Mouse (Mus musculus) intestine, embryonic 14.5 days (tissue): ENCODE data around the gene Endog. TPM values are rescaled to one million over a fixed set of nuclear protein-coding genes. Genes with fewer than 3 reads are reported as not detected.
"Not testable (repeated sequence)": the region's sequence is repeated elsewhere in the genome, so short reads cannot be mapped to it uniquely, and the experiment has no call there.

Source experiments
- ATAC-seq: fragments of 200-750 bp; cut with Nextera tagmentation; replicated peaks from 2 replicates; pipeline ENCODE4 v1.8.0; 2017; ENCODE audit warnings: low read depth, moderate number of reproducible peaks, moderate TSS enrichment, moderate library complexity; ENCODE audit not compliant: low FRiP score, low TSS enrichment
- DNase-seq: peaks from one replicate; pipeline ENCODE4 v3.0.0-alpha.2; 2018; ENCODE audit warnings: low spot score
- H3K27ac ChIP-seq: fragments of 300-500 bp; sonication (generic); 2 replicates; pipeline ENCODE4 v1.5.1; 2014; ENCODE audit warnings: low read depth, mild to moderate bottlenecking, control low read depth
- H3K27me3 ChIP-seq: fragments of 300-500 bp; sonication (generic); replicated peaks from 2 replicates; pipeline ENCODE4 v1.6.1; 2014; ENCODE audit warnings: low read length, control low read depth; ENCODE audit not compliant: control insufficient read depth, insufficient read depth
- H3K36me3 ChIP-seq: fragments of 300-500 bp; sonication (generic); 2 replicates; pipeline ENCODE4 v1.6.1; 2014; ENCODE audit warnings: low read length, control low read depth; ENCODE audit not compliant: control insufficient read depth, insufficient read depth
- H3K4me1 ChIP-seq: fragments of 300-500 bp; sonication (generic); replicated peaks from 2 replicates; pipeline ENCODE4 v1.6.1; 2014; ENCODE audit warnings: low read length, control low read depth, mixed read lengths; ENCODE audit not compliant: control insufficient read depth, insufficient read depth
- H3K4me2 ChIP-seq: fragments of 300-500 bp; sonication (generic); 2 replicates; pipeline ENCODE4 v1.6.1; 2014; ENCODE audit warnings: low read length
- H3K4me3 ChIP-seq: fragments of 300-500 bp; sonication (generic); 2 replicates; pipeline ENCODE4 v1.5.1; 2014; ENCODE audit warnings: low read depth, low read length, control low read depth, mixed read lengths
- H3K9ac ChIP-seq: fragments of 300-500 bp; sonication (generic); 2 replicates; pipeline ENCODE4 v1.6.1; 2014; ENCODE audit warnings: mild to moderate bottlenecking, low read length
- H3K9me3 ChIP-seq: fragments of 300-500 bp; sonication (generic); 2 replicates; pipeline ENCODE4 v1.6.1; 2016; ENCODE audit warnings: low read length, control low read depth; ENCODE audit not compliant: control insufficient read depth
- WGBS: fragments of 180-500 bp; shearing (Covaris S2); extraction: QIAGEN DNeasy Blood & Tissue Kit; methylation state at CpG from one replicate; pipeline ENCODE4 v1.1.7; 2014; 5-methylcytosine and 5-hydroxymethylcytosine counted together
- polyA plus RNA-seq: library from polyadenylated mRNA; unstranded; fragments of >200 nt; fragmentation: Nextera tagmentation; extraction: Ambion mirVana; gene quantifications from 2 replicates; pipeline ENCODE4 v1.2.1, GENCODE M21; 2014

Endog gene
- polyA plus RNA-seq, 1 experiment from 2014 or later: 38.7 TPM

DNA sequence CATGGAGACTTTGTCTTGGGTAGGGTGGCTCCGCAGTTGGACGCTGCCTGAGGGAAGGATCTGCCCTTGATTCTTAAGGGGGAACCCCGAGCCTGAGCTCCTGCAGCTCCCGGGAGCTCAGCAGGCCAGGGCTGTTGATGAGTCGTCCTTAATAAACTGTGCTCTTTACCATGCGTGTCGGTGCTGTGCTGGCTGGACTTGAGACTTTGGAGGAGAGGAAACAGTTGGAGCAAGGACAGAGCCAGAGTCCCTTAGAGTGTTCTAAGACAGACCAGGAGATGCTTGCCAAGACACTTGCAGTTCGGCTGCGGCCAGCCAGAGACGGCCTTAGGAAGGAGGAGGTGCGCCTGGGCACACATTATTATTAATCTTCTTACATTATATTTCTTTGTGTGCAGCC, 19.5 kb upstream of the Endog start:
- Histone ChIP-seq H3K36me3 (peaks cover 50% of the 10 kb centered on the region), H3K9ac (no peak overlapping the region), H3K4me1 (no peaks in the 10 kb centered on the region), H3K27ac (no peak overlapping the region), H3K9me3 (no peaks in the 10 kb centered on the region), H3K27me3 (no peaks in the 10 kb centered on the region), H3K4me2 (no peak overlapping the region), H3K4me3 (no peak overlapping the region)
- 82% methylated on average over 11 of the region's 11 CpGs for WGBS
- ATAC-seq (no peak), DNase-seq (no peak)

DNA sequence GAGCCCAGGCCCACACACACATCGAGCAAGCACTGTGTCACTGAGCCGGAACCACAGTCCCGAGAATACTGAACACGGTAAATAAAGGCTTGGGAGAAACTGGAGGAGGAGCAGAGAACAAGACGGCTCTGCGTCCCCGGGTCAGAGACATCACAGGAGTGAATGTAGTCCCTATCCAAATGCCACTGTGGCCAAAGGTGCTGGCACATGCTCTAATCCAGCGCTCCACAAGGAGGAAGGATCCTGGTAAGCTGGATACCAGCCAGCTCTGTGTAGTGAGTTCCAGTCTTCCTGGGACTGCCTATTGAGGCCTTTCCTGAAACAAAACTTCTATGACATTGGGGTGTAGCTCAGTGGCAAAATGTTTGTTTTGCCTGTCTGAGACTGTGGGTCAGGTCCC, 18.7 kb upstream of the Endog start:
- no peaks in the 10 kb centered on the region for H3K4me1 ChIP-seq
- H3K9me3 ChIP-seq: no peaks in the 10 kb centered on the region
- 72% methylated on average over 8 of the region's 8 CpGs for WGBS
- ATAC-seq: no peak
- H3K27me3 ChIP-seq: no peaks in the 10 kb centered on the region
- no peak overlapping the region for H3K4me2 ChIP-seq
- H3K36me3 ChIP-seq: peaks cover 42% of the 10 kb centered on the region
- no peak for DNase-seq
- H3K4me3 ChIP-seq: no peak overlapping the region
- H3K9ac ChIP-seq: no peak overlapping the region
- no peak overlapping the region for H3K27ac ChIP-seq

DNA sequence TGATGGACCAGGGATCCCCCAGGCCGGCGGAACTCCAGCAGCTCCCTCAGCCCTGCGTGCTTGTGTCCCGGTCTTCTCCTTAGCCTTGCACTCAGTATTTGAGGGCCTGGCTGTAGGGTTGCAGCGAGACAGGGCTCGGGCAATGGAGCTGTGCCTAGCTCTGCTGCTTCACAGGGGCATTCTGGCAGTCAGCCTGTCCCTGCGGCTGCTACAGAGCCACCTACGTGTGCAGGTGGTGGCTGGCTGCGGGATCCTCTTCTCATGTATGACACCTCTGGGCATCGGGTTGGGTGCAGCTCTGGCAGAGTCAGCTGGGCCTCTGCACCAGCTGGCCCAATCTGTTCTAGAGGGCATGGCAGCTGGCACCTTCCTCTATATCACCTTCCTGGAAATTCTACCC, 11.4 kb upstream of the Endog start:
- not testable (repeated sequence) for H3K27me3 ChIP-seq, H3K4me3 ChIP-seq, H3K9ac ChIP-seq, H3K9me3 ChIP-seq, H3K4me2 ChIP-seq, H3K4me1 ChIP-seq, H3K36me3 ChIP-seq, ATAC-seq, H3K27ac ChIP-seq, DNase-seq
- WGBS: 81% methylated on average over 7 of the region's 10 CpGs

GRCm38 (mm10) chr2:30161809-30162208, 9.5 kb upstream of the Endog start:
- ATAC-seq (no peak), DNase-seq (no peak)
- no peak overlapping the region for H3K27ac ChIP-seq
- H3K27me3 ChIP-seq: no peaks in the 10 kb centered on the region
- H3K4me2 ChIP-seq: no peak overlapping the region
- H3K36me3 ChIP-seq: no peaks in the 10 kb centered on the region
- no peak overlapping the region for H3K4me3 ChIP-seq
- H3K4me1 ChIP-seq: no peaks in the 10 kb centered on the region
- H3K9me3 ChIP-seq: 0 out of 2 replicates have a peak, but pooled peaks cover 5% of the 10 kb centered on the region
- H3K9ac ChIP-seq: no peak overlapping the region

GRCm38 (mm10) chr2:30164340-30164932, 6.9 kb upstream of the Endog start:
- no peak overlapping the region for H3K9ac ChIP-seq
- DNase-seq: no peak
- H3K9me3 ChIP-seq: 0 out of 2 replicates have a peak, but pooled peaks cover 9% of the 10 kb centered on the region
- H3K4me2 ChIP-seq: no peak overlapping the region
- no peaks in the 10 kb centered on the region for H3K4me1 ChIP-seq
- no peak overlapping the region for H3K27ac ChIP-seq
- H3K4me3 ChIP-seq: no peak overlapping the region
- WGBS: 44% methylated on average over 9 of the region's 9 CpGs
- no peaks in the 10 kb centered on the region for H3K36me3 ChIP-seq
- H3K27me3 ChIP-seq: no peaks in the 10 kb centered on the region
- no peak for ATAC-seq

- no peak overlapping the region for H3K9ac ChIP-seq
- H3K36me3 ChIP-seq: no peaks in the 10 kb centered on the region
- no peak overlapping the region for H3K4me2 ChIP-seq
- DNase-seq: no peak
- H3K4me3 ChIP-seq: no peak overlapping the region
- 0 out of 2 replicates have a peak, but pooled peaks cover 9% of the 10 kb centered on the region for H3K9me3 ChIP-seq
- 59% methylated on average over 4 of the region's 4 CpGs for WGBS
- no peak for ATAC-seq
- no peaks in the 10 kb centered on the region for H3K27me3 ChIP-seq
- H3K27ac ChIP-seq: no peak overlapping the region
- no peaks in the 10 kb centered on the region for H3K4me1 ChIP-seq
These were observed 4.6 kb upstream of the Endog start for GRCm38 (mm10) chr2:30166677-30167076.

GRCm38 (mm10) chr2:30171997-30172382, 697 bp downstream of the Endog start:
- H3K4me1 ChIP-seq: no peaks in the 10 kb centered on the region; the same call in 1 of the 2 replicates
- H3K4me2 ChIP-seq: peak overlapping the region; percentile 78
- H3K4me3 ChIP-seq: peak overlapping the region; percentile 54
- ATAC-seq: peak; percentile 3; the same call in 1 of the 2 replicates
- DNase-seq: no peak
- H3K9me3 ChIP-seq: 0 out of 2 replicates have a peak, but pooled peaks cover 5% of the 10 kb centered on the region
- H3K9ac ChIP-seq: peak overlapping the region; percentile 59
- peak overlapping the region; percentile 81; the same call in 1 of the 2 replicates for H3K27ac ChIP-seq
- under 1% methylated on average over 19 of the region's 19 CpGs for WGBS
- no peaks in the 10 kb centered on the region for H3K27me3 ChIP-seq
- H3K36me3 ChIP-seq: peaks cover 42% of the 10 kb centered on the region

GRCm38 (mm10) chr2:30173541-30174240, 2.4 kb downstream of the Endog start:
- 95% methylated on average over 20 of the region's 20 CpGs for WGBS
- H3K4me2 ChIP-seq: no peak overlapping the region

GRCm38 (mm10) chr2:30175897-30176296, 4.6 kb downstream of the Endog start:
- DNase-seq (no peak), ATAC-seq (no peak)
- H3K4me3 ChIP-seq: no peak overlapping the region
- no peak overlapping the region for H3K4me2 ChIP-seq
- peaks cover 42% of the 10 kb centered on the region for H3K36me3 ChIP-seq
- no peaks in the 10 kb centered on the region for H3K27me3 ChIP-seq
- H3K9me3 ChIP-seq: 0 out of 2 replicates have a peak, but pooled peaks cover 3% of the 10 kb centered on the region
- no peak overlapping the region for H3K27ac ChIP-seq
- WGBS: 91% methylated on average over 8 of the region's 8 CpGs
- H3K4me1 ChIP-seq: peaks cover 8% of the 10 kb centered on the region
- H3K9ac ChIP-seq: no peak overlapping the region

More at GRCm38 (mm10) chr2:30173541-30174240, 2.4 kb downstream of the Endog start:
- DNase-seq (no peak), ATAC-seq (no peak)
- H3K4me1 ChIP-seq: peaks cover 8% of the 10 kb centered on the region
- H3K36me3 ChIP-seq: peaks cover 42% of the 10 kb centered on the region
- no peaks in the 10 kb centered on the region for H3K27me3 ChIP-seq
- no peak overlapping the region for H3K4me3 ChIP-seq
- H3K9me3 ChIP-seq: 0 out of 2 replicates have a peak, but pooled peaks cover 3% of the 10 kb centered on the region
- H3K9ac ChIP-seq: no peak overlapping the region
- H3K27ac ChIP-seq: no peak overlapping the region
